Mouse (Mus musculus) hindbrain, embryonic 11.5 days (tissue): ENCODE data around the gene Tkt. TPM values are rescaled to one million over a fixed set of nuclear protein-coding genes. Genes with fewer than 3 reads are reported as not detected.

Experiments used
- polyA plus RNA-seq: library from polyadenylated mRNA; unstranded; fragments of >200 nt; fragmentation: Nextera tagmentation; extraction: Ambion mirVana; gene quantifications from 2 replicates; pipeline ENCODE4 v1.2.1, GENCODE M21; 2014

Gene Tkt
- polyA plus RNA-seq, 1 experiment from 2014 or later: 65.8 TPM

Other genes with a start within 250 kb of the Tkt start
- 25.4 and 27.4 TPM in 2 replicates for gene Dcp1a, start 68.8 kb upstream of the Tkt start, polyA plus RNA-seq
- gene Cacna1d, start 56.9 kb upstream of the Tkt start, polyA plus RNA-seq: 1.2 and 2.9 TPM in 2 replicates
- gene Prkcd, start 77.9 kb downstream of the Tkt start, polyA plus RNA-seq: 27.4 and 29.4 TPM in 2 replicates
- gene Rft1, start 106.0 kb downstream of the Tkt start, polyA plus RNA-seq: 13.2 and 13.6 TPM in 2 replicates
- gene Sfmbt1, start 166.5 kb downstream of the Tkt start, polyA plus RNA-seq: 20.2 and 21.2 TPM in 2 replicates